Mouse (Mus musculus) naive thymus-derived CD4-positive, alpha-beta T cell, adult 5 months (primary cell): ENCODE data around the gene S100z. TPM values are rescaled to one million over a fixed set of nuclear protein-coding genes. Genes with fewer than 3 reads are reported as not detected.

Experiments used
- polyA plus RNA-seq: library from polyadenylated mRNA; unstranded; fragments of 100-300 nt; shearing (Covaris generic); gene quantifications from one replicate; pipeline ENCODE4 v1.2.1, GENCODE M21; 2017

S100z gene
- not detected for polyA plus RNA-seq

GRCm38 (mm10) chr13:95478671-95479413 lies at the start of gene S100z:
S100z (minus strand) TSS chr13:95478721.

GRCm38 (mm10) chr13:95524674-95525491 lies 46.4 kb upstream of the S100z start, which contains the start of gene F2rl1:
F2rl1 (minus strand) TSS chr13:95525227.

GRCm38 (mm10) chr13:95444824-95445223 lies 33.7 kb downstream of the S100z start, which contains the start of gene Crhbp:
Crhbp (minus strand) TSS chr13:95444924.

Other genes with a start within 250 kb of the S100z start
- gene Pde8b, start 228.4 kb downstream of the S100z start, polyA plus RNA-seq = 0.20 TPM
- 2.2 TPM for gene Zbed3, start 155.1 kb downstream of the S100z start, polyA plus RNA-seq
- 45.2 TPM for gene Aggf1, start 103.4 kb downstream of the S100z start, polyA plus RNA-seq
- not detected for gene Crhbp, start 33.8 kb downstream of the S100z start, polyA plus RNA-seq
- gene F2rl1, start 46.5 kb upstream of the S100z start, polyA plus RNA-seq = 24.8 TPM
- 12.3 TPM for gene F2r, start 139.8 kb upstream of the S100z start, polyA plus RNA-seq
- gene F2rl2, start 218.1 kb upstream of the S100z start, polyA plus RNA-seq = 1.2 TPM